Mouse (Mus musculus): ENCODE measurements around the gene Unc45a.
A peak's percentile ranks its signal among the peaks of the same experiment; 100 is the strongest.

Gene Unc45a

DNA sequence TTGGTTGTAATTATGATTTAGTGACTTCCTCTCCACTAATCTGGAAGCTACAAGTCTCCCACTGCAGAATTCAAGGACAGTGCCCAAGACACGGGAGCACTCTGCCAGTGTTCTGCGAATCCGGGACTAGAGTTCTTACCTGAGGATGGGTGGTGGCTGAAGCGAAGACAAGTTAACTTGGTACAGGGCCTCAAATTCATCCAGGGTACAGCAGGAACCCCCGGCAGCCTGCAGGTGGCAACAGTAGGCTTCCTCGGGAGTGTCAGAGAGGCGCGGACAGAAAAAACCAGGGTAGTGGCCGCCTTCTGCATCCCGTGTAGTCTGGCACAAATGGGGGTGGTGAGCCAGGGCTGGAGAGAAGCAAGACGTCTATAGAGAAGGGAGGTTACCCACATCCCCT lies at the start of gene Unc45a:
Gene Unc45a (minus strand): TSS at position 213 of the 400 bp plus-strand sequence.
- peak; percentile 57 to 74 for DNase-seq (ENCODE audit: low read depth in 2 of 2, low spot score in 2 of 2)

DNA sequence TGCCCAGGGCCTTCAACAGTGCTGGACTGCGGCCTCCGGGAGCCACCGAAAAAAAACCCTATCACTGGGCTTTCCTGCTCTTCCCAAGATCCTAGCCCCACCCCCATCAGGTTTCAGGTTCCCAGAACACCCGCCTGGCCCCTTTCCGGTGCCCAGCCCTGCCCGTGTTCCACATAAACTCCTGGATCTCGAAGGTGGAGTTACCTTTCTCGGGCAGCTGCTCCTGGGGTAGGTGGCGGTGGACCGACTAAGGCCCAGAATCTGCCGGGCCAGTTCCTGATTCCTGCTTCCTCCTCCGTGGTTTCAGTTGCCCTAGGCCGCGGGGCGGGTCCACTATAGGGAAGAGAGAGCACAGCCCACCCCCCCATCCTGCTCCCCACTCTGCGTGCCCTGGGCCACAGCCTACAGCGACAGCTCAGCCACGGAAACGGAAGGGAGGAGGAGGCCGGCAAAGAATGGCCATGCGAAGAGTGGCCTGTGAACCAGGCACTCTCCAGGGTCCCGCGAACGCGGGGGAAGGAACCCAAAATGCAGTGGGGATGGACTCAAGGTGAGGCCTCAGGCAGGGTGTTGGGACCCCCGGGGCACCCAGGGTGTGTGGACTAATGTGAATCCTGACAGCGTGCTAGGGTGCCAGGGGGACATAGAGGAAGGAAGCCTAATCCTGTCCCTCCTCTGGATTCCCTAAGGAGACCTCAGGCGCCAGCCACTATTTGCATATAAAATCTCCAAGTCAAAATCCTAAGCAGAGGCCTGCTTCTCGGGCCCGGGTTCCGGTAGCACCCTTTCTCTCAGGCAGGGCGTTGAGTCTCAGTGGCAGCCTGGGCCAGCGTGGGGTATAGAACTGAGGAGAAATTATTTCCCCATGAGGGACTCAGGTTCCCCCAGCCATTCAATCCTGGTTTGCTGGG lies 47.1 kb upstream of the Unc45a start, which contains the start of gene Fes:
Gene Fes (minus strand): TSS at position 314 of the 911 bp plus-strand sequence.
- no peak for DNase-seq (ENCODE audit: low read depth in 2 of 2, low spot score in 2 of 2)

DNA sequence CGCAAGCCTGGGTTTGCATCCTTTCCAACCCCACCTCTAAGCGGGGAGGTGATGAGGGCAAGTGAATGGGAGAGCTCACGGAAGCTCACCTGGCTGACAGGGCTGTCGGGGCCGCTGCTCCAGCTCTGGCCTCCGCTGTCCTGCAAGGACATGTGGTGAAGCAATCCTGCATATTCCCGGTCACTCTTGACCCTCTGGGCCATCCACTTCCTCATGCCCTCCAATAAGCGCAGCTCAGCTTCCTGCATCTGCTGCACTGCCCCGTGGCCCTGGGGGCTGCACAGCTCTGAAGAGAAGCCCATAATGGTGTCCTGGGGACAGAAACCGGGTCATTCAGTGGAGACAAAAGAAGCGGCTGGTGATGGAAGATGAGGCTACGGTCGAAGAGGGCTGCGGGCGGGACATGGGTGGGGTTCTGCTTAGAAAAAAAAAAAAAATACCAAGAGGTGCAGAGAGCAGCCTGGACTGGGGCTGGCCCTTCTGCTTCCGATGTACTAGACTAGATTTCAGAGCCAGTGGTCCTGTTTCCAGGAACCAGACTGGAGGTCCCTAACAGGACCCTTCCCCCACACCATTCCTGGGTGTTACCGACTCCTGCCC lies 46.3 kb upstream of the Unc45a start:
- DNase-seq (ENCODE audit: low read depth in 2 of 2, low spot score in 2 of 2): no peak

DNA sequence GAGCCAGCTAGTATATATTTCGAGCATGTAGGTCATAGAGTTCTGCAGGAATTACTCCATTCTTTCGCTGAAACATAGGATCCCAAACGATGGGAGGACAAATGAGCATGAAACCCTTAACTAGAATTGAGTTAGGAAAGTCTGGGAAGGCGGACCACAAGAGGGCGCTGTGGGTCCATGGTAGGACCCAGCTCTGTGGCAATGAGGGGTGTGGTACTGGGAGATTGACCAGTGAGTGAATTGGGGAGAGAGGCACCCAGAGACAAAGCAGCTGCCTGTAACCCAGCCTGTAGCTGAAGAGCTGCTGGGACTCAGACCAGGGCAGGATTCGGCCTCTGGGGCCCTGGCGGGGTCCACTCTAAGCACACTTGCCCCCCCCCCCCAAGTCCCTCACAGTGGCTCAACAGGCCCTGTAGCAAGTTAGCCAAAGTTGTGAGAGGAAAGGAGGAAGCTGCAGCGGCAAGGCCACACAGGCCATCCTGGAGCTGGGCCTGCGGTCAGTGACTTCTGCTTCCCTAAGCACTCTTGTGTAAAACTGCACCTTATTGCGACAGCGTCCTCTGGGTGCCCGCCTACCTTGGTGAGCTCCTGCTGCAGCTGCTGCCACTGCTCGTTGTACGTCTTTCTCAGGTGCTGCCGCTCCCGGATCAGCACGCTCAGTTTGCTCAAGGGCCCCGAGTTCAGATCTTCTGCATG lies 45.6 kb upstream of the Unc45a start:
- DNase-seq (ENCODE audit: low read depth in 2 of 2, low spot score in 2 of 2): peak; percentile 79 to 81

DNA sequence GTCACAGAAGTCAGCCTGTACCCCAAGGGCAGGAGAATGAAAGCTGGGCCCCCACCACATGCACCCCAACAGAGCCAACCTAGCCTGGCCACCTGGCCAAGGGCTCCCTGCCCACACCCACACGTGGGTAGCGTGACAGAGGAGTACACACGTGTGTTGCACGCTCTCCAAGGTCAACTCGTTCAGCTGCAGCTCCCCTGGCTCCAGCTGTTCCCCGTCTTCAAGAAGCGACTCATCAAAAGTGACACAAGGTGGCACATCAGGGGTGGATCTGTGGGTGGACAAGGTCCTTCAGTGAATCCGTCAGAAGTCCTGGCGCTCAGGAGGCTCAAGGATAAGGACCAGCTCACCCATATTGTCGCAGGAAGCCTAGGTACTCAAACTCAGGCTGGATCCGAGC lies 42.1 kb upstream of the Unc45a start:
- DNase-seq (ENCODE audit: low read depth in 2 of 2, low spot score in 2 of 2): no peak

DNA sequence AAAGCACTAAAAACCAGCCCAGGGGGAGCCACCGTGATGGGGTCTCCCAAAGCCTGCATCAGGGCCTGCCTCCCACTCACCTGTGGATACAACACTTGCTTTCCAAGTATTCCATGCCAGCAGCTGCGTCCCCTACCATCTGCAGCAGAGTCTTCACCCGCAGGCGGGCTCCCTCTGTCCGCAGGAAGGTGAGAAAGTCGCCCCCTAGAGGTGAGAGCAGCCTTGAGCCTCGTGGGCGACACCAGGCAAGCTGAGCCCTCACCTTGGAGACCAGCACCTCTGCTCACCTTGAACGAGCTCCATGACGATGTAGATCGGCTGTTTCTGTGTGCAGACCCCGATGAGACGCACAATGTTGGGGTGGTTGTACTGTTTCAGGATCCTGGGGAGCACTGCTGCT lies 38.7 kb upstream of the Unc45a start:
- peak; percentile 49 to 56 for DNase-seq (ENCODE audit: low read depth in 2 of 2, low spot score in 2 of 2)

DNA sequence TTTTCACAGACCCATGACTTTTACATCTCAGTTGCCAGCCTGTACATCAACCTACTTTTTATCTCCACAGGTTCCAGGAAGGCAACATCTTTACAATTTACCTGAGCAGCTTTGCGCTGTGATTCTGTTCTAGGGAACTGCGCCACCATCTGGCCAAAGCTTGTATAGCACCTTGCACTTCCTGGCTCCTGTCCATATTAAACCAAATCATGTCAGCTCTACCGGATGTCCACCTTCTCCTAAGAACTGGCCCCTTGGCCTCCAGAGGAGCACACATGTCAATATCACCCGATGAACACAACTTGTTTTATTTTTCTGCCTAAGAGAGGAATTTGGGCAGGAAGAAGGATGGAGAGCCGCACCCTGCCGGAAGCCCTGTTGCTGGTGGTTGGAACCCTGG lies 36.7 kb upstream of the Unc45a start:
- peak; percentile 78 to 82 for DNase-seq (ENCODE audit: low read depth in 2 of 2, low spot score in 2 of 2)

DNA sequence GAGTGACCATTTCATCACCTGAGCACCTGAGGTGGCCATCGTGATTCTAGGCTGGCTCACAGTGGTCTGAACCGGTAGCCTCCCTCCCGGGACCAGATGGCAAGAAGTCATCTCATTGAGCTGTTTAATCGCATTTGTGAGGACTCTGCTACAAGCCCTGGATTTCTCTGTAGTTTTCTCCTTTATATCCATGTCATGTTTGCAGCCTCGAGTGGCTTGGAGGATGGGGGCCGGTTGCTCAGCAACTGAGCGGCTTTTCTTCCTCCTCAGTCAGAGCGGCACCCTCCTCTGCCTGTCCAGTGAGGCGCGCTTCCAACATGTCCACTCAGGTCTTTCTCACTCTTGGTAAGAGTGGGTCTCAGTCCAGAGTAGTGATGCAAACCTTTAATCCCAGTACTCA lies 35.4 kb upstream of the Unc45a start:
- DNase-seq (ENCODE audit: low read depth in 2 of 2, low spot score in 2 of 2): no peak

DNA sequence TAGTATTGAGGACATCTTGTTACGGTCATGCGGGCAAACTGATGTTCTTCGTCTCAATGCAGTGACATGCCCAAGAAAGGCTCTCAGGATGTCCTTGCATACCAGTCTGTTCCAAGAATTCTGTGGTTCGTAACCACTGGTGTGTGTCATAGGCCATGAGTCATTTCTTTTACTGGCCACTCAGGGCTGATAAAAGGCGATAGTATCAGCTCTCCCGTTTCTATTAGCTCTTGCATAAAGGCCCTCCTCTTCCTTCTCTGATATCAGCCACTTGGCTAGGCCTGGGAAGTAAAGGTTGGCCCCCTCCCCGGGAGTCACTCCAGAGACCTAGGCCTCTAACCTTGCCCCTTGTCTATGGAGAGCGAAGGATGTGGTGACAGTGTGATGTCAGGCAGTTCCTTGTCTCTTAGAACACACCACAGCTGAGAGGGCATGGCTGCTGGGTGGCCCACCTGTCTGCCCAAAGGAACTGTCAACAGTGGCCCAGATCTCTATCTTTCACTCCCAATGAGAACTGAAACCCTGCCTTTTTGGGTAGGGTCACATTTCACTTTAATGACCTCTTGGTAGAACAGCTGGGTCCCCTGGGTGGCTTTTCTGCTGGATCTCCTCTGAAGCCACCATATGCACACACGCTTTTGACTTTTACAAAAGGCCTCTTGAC lies 34.7 kb upstream of the Unc45a start:
- DNase-seq (ENCODE audit: low read depth in 2 of 2, low spot score in 2 of 2): no peak

DNA sequence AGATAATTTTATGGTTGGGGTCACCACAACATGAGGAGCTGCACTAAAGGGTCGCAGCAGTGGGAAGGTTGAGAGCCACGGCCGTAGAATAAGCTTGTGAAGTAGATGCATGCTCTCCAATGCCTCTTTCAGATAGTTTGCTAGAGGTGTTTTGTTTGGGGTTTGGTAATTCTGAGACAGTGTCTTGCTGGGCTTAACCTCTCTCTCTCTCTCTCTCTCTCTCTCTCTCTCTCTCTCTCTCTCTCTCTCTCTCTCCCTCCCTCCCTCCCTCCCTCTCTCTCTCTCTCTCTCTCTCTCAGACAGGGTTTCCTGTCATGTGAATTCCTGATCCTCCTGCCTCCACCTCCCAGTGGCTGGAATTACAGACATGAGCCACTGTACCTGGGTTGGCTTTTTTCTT lies 33.9 kb upstream of the Unc45a start:
- DNase-seq (ENCODE audit: low read depth in 2 of 2, low spot score in 2 of 2): no peak

DNA sequence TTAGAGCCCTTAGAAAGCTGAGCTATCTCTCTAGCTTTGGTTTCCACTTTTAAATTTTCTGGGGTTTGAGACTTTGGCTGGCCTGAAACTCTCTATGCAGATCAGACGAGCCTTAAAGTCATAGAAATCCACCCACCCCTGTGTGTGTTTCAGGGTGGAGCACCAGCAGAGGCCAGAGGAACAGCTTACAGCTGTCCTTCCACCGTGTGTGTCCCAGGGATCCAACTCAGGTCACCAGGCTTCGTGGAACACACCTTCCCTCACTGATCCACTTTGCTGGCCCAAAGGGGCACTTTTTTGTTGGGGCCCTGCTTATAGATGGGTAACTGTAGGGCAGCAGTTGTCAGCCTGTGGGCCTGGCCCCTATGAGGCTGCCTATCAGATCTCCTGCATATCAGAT lies 33.5 kb upstream of the Unc45a start:
- no peak for DNase-seq (ENCODE audit: low read depth in 2 of 2, low spot score in 2 of 2)

DNA sequence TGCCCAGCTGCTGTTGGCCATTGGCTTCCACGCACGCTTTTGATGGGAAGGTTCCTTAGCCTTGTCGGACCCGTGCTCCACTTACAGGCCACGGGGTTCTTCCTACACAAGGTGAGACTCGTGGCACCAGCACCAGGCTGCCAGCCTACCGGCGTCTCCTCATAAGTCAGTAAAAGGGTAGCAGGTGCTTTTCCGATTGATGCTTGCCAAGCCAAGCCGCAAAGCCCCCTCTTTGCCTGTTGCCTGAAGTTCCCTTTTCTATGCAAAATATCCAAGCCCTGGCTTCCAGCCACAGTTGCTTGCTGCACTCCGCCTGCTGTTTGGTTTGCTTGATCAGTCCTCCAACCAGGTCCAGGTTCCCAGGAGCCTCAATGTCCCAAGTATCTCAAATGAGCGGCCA lies 33.0 kb upstream of the Unc45a start:
- no peak for DNase-seq (ENCODE audit: low read depth in 2 of 2, low spot score in 2 of 2)

DNA sequence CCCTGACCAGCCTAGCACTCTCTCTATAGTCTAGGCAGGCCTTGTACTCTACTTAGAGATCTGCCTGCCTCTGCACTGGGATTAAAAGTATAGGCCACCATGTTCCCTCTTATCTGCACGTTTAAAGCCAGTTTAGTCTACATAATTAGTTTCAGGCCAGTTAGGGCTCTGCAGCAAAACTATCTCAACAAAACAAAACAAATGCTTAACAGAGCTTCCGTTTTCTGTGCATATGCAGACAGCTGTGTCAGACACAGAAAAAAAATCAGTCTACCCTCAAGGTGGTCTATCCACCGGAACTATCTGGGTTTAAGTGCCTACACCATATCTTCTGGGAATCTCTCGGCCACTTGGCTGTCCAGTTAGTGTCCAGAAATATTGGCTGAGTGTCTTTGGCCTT lies 32.5 kb upstream of the Unc45a start:
- DNase-seq (ENCODE audit: low read depth in 2 of 2, low spot score in 2 of 2): no peak

DNA sequence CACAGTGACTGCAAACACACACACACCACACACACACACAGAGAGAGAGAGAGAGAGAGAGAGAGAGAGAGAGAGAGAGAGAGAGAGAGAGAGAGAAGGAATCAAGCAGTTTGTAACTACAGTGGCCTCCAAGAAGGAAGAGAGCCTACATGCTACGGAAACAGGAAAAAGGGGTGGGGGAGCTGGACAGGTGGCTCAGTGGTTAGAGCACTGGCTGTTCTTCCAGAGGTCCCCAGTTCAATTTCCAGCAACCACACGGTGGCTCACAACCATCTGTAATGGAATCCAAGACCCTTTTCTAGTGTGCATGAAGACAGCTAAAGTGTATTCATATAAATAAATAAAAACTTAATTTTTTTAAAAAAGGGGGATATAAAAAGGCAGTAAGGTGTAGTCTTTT lies 31.9 kb upstream of the Unc45a start:
- no peak for DNase-seq (ENCODE audit: low read depth in 2 of 2, low spot score in 2 of 2)

DNA sequence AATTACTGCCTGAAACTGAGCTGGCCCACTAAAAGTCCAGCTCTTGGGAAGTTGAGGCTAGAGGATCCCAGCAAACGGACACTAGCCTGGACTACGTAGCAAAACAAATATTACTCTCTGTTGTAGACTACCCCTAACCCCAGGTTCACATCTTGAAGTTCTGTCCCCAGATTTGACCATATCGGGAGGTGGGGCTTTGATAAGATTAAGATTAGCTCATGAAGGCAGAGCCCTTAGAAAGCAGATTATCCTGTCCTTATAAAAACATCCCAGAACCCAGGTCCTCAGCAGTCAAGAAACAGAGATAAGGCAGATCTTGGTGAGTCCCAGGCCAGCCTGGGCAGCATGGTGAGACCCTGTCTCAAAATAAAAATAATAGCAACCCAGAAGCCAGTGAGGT lies 31.4 kb upstream of the Unc45a start:
- DNase-seq (ENCODE audit: low read depth in 2 of 2, low spot score in 2 of 2): no peak

DNA sequence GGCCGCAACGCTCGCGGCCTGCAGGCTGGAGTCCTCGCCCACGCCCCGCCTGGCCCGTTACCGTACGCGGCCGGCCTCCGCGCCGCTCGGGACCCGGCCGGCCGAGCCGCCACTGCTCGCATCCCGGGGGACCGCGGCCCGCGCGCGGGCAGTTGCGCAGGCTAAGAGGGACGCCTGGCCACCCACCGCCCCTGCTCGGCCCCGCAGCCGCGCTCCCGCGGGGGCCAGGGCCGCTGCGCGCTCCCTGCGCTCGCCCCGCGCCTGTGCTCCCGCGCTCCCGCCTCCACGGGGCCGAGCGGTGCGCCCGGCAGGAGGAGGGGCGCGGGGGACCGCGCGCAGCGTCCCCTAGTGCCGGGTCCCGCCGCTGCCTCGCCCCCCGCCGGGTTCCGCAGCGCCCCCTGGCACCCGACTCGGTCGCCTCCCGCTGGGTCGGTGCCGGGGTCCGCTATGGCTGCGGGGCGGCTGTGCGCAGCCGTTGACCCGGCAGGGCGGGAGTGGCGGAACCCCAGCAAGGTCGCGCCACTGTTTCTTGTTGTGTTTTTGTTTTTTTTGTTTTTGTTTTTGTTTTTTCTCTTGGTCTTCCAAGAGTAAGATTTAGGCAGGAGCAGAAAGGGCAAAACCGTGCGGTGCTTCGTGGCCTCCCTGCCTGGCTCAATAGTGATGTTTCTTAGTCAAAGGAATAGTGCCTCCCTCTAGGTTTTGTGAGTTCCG lies 30.4 kb upstream of the Unc45a start, which contains the start of gene Man2a2:
Gene Man2a2 (minus strand): TSS at position 335 of the 711 bp plus-strand sequence.
- DNase-seq (ENCODE audit: low read depth in 2 of 2, low spot score in 2 of 2): peak; percentile 67 to 76

DNA sequence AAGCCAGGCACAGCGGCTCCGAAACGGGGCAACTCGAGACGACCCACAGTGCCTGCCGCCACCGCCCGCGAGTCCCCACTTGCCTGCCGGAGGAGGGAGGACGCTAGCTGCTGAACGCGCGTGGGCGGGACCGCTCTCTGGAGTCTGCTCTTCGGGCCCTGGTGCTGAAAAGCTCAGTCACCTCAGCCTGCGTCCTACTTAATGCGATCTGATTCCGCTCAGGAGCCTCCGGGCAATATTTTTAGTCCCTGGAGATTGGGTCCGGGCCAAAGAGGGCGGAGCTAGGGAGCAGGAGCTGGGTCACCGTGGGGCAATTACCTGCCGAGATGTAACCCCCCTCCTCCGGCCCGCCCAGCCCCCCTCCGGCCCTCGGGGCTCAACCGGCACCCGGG lies 29.8 kb upstream of the Unc45a start:
- DNase-seq (ENCODE audit: low read depth in 2 of 2, low spot score in 2 of 2): peak; percentile 79 to 81

DNA sequence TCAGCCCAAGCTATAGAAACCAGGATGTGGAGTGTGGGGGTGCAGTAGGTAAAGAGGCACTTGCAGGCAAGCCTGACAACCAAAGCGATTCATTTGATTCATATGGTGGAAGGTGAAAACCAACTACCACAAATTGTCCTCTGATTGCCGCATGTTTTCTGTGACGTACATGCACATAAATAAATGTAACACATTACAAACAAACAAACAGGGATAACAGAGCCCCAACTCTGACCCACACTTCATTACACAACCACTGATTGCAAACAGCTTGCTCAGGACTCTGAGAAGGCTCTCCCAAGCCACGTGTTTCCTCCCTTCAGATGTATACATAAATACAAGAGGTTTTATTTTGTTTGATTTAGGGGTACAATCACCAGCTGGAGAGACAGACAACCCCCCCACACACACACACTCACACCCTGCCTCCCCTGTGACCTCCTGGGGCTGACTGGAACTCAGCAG lies 29.2 kb upstream of the Unc45a start:
- DNase-seq (ENCODE audit: low read depth in 2 of 2, low spot score in 2 of 2): no peak

DNA sequence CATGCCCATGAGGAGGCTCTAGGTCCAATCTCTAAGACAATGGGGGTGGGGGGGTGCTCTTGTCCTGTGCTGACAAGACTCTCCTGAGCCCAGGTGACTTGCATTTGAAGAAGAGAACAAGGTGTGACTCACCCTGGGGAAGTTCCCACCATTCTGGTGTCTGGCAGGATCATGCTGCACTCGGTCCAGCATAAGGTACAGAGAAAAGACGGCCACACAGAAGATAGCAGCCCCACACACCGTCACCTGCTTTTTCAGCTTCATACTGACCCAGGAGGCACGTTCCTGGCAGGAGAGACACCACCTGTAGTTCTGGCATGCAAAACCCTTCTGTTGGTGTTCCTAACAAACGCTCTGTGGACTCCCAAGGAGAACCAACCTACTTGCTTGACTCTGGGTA lies 28.7 kb upstream of the Unc45a start:
- DNase-seq (ENCODE audit: low read depth in 2 of 2, low spot score in 2 of 2): no peak

DNA sequence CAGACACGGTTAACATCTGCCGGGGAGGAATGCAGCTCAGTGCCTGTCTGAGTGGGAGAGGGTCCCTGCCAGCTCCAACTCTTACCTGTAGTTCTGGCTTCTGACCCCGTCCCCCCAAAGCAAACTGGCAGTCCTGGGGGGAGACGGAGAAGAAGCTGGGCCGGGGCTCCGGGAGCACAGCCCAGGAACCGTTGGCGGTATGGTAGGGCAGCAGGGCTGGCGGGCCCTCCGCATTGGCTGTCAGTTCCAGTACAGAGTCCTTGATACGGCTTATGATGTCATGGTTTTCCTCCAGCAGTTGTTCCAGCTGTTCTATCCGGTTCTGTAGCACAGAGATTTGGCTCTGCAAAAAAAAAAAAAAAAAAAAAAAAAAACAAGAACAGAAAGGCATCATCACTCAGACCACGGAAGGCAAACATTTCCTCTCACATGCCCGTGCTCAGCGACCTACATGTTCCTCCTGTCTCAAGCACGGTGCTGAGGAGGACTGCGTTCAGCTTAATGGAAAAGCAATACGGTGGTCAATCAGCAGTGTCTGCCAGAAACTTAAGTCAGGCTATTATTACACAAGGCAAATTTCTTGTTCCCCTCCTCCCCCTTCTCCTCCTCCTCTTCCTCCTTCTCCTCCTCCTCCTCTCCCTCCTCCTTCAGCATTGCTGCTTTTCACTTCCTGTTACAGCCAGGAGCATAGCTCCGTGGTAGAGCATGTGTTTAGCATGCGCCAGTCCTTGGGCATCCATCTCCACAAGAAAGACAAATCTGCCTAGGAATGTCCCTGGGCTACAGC lies 28.0 kb upstream of the Unc45a start:
- no peak for DNase-seq (ENCODE audit: low read depth in 2 of 2, low spot score in 2 of 2)

Data from CD8-positive naive resting alpha-beta T cell, adult 2 months (primary cell).